Mouse (Mus musculus): ENCODE measurements at regions not wholly inside any gene's neighbourhood (a gene's known extent, or its start where the extent isn't known, plus 50 kb on each side); places are given as distances from the start of the nearest gene placed in this dataset.

- H3K9me3 ChIP-seq = no peaks in the 10 kb centered on the region
Observed at GRCm38 (mm10) chr3:35027898-35028297, 377.7 kb downstream of the Sox2 start.

GRCm38 (mm10) chr3:35029924-35030323 lies 379.7 kb downstream of the Sox2 start:
- WGBS = 83% methylated on average over 8 of the region's 8 CpGs
- no peaks in the 10 kb centered on the region for H3K36me3 ChIP-seq

More at GRCm38 (mm10) chr3:35027898-35028297, 377.7 kb downstream of the Sox2 start:
- WGBS = 7% methylated on average over 5 of the region's 5 CpGs
- Histone ChIP-seq H3K27ac (replicated peaks) (no peak overlapping the region), H3K9ac (no peak overlapping the region), H3K4me1 (peaks cover 8% of the 10 kb centered on the region; the same call in 1 of the 2 replicates), H3K4me2 (peak overlapping the region; percentile 47), H3K4me3 (0 out of 2 replicates have a peak overlapping the region, but pooled peaks have one; percentile 4), H3K27me3 (replicated peaks) (peaks cover 18% of the 10 kb centered on the region), H3K36me3 (no peaks in the 10 kb centered on the region)
- ATAC-seq (ENCODE audit: extremely low read depth, insufficient number of reproducible peaks, low FRiP score, low TSS enrichment) = no peak

GRCm38 (mm10) chr3:35033587-35033986 lies 383.4 kb downstream of the Sox2 start:
- no peak overlapping the region for H3K4me2 ChIP-seq
- no peaks in the 10 kb centered on the region for H3K36me3 ChIP-seq
- no peaks in the 10 kb centered on the region for H3K9me3 ChIP-seq
- no peak overlapping the region for H3K9ac ChIP-seq
- no peak overlapping the region for H3K27ac ChIP-seq (replicated peaks)
- H3K4me1 ChIP-seq = no peaks in the 10 kb centered on the region
- ATAC-seq (ENCODE audit: extremely low read depth, insufficient number of reproducible peaks, low FRiP score, low TSS enrichment) = no peak
- WGBS = 80% methylated on average over 8 of the region's 8 CpGs
- H3K4me3 ChIP-seq = no peak overlapping the region
- peaks cover 24% of the 10 kb centered on the region for H3K27me3 ChIP-seq (replicated peaks)

More at GRCm38 (mm10) chr3:35029924-35030323, 379.7 kb downstream of the Sox2 start:
- Histone ChIP-seq H3K27ac (replicated peaks) (no peak overlapping the region), H3K4me2 (no peak overlapping the region), H3K4me1 (peaks cover 8% of the 10 kb centered on the region; the same call in 1 of the 2 replicates), H3K27me3 (replicated peaks) (peaks cover 22% of the 10 kb centered on the region), H3K4me3 (no peak overlapping the region), H3K9ac (no peak overlapping the region), H3K9me3 (no peaks in the 10 kb centered on the region)
- no peak for ATAC-seq (ENCODE audit: extremely low read depth, insufficient number of reproducible peaks, low FRiP score, low TSS enrichment)

- Histone ChIP-seq H3K4me1 (no peaks in the 10 kb centered on the region), H3K27ac (replicated peaks) (no peak overlapping the region), H3K9me3 (no peaks in the 10 kb centered on the region), H3K27me3 (replicated peaks) (peaks cover 8% of the 10 kb centered on the region; the same call in 1 of the 2 replicates), H3K36me3 (no peaks in the 10 kb centered on the region), H3K4me3 (no peak overlapping the region), H3K4me2 (no peak overlapping the region), H3K9ac (no peak overlapping the region)
- WGBS = 81% methylated on average over 7 of the region's 7 CpGs
- ATAC-seq (ENCODE audit: extremely low read depth, insufficient number of reproducible peaks, low FRiP score, low TSS enrichment) = no peak
Observed at GRCm38 (mm10) chr3:35035234-35035633, 385.0 kb downstream of the Sox2 start.

GRCm38 (mm10) chr3:35043705-35044104 lies 393.5 kb downstream of the Sox2 start:
- H3K9ac ChIP-seq = no peak overlapping the region
- H3K27me3 ChIP-seq (replicated peaks) = no peaks in the 10 kb centered on the region; the same call in 1 of the 2 replicates
- H3K4me1 ChIP-seq = no peaks in the 10 kb centered on the region
- no peak overlapping the region for H3K27ac ChIP-seq (replicated peaks)
- H3K9me3 ChIP-seq = no peaks in the 10 kb centered on the region
- H3K4me3 ChIP-seq = no peak overlapping the region
- H3K4me2 ChIP-seq = no peak overlapping the region
- ATAC-seq (ENCODE audit: extremely low read depth, insufficient number of reproducible peaks, low FRiP score, low TSS enrichment) = no peak
- 53% methylated on average over 2 of the region's 2 CpGs for WGBS
- no peaks in the 10 kb centered on the region for H3K36me3 ChIP-seq

GRCm38 (mm10) chr3:35059438-35059837 lies 409.2 kb downstream of the Sox2 start:
- Histone ChIP-seq H3K27me3 (replicated peaks) (peaks cover 3% of the 10 kb centered on the region; the same call in 1 of the 2 replicates), H3K27ac (replicated peaks) (no peak overlapping the region), H3K9me3 (no peaks in the 10 kb centered on the region), H3K9ac (no peak overlapping the region), H3K4me3 (no peak overlapping the region), H3K4me1 (peaks cover 11% of the 10 kb centered on the region), H3K4me2 (no peak overlapping the region), H3K36me3 (no peaks in the 10 kb centered on the region)
- WGBS = 48% methylated on average over 4 of the region's 4 CpGs
- no peak for ATAC-seq (ENCODE audit: extremely low read depth, insufficient number of reproducible peaks, low FRiP score, low TSS enrichment)

GRCm38 (mm10) chr3:35060042-35060441 lies 409.8 kb downstream of the Sox2 start:
- Histone ChIP-seq H3K4me3 (peak overlapping the region; percentile 20), H3K4me2 (peak overlapping the region; percentile 54)

GRCm38 (mm10) chr3:35066824-35067223 lies 416.6 kb downstream of the Sox2 start:
- no peaks in the 10 kb centered on the region; the same call in 1 of the 2 replicates for H3K27me3 ChIP-seq (replicated peaks)
- no peak overlapping the region for H3K4me3 ChIP-seq
- no peak overlapping the region for H3K4me2 ChIP-seq
- 66% methylated on average over 9 of the region's 9 CpGs for WGBS
- H3K9me3 ChIP-seq = no peaks in the 10 kb centered on the region
- H3K4me1 ChIP-seq = no peaks in the 10 kb centered on the region
- H3K36me3 ChIP-seq = no peaks in the 10 kb centered on the region
- no peak for ATAC-seq (ENCODE audit: extremely low read depth, insufficient number of reproducible peaks, low FRiP score, low TSS enrichment)
- no peak overlapping the region for H3K9ac ChIP-seq
- no peak overlapping the region for H3K27ac ChIP-seq (replicated peaks)

More at GRCm38 (mm10) chr3:35060042-35060441, 409.8 kb downstream of the Sox2 start:
- H3K9ac ChIP-seq = 0 out of 2 replicates have a peak overlapping the region, but pooled peaks have one; percentile 40
- no peaks in the 10 kb centered on the region for H3K9me3 ChIP-seq
- H3K27ac ChIP-seq (replicated peaks) = no peak overlapping the region
- ATAC-seq (ENCODE audit: extremely low read depth, insufficient number of reproducible peaks, low FRiP score, low TSS enrichment) = no peak
- H3K36me3 ChIP-seq = no peaks in the 10 kb centered on the region
- peaks cover 3% of the 10 kb centered on the region; the same call in 1 of the 2 replicates for H3K27me3 ChIP-seq (replicated peaks)
- peaks cover 11% of the 10 kb centered on the region for H3K4me1 ChIP-seq
- 22% methylated on average over 10 of the region's 10 CpGs for whole genome bisulfite sequencing

- Histone ChIP-seq H3K36me3 (no peaks in the 10 kb centered on the region), H3K9ac (no peak overlapping the region), H3K4me3 (no peak overlapping the region), H3K27me3 (replicated peaks) (no peaks in the 10 kb centered on the region), H3K4me2 (no peak overlapping the region), H3K9me3 (no peaks in the 10 kb centered on the region), H3K4me1 (no peaks in the 10 kb centered on the region), H3K27ac (replicated peaks) (no peak overlapping the region)
- 70% methylated on average over 8 of the region's 8 CpGs for WGBS
- no peak for ATAC-seq (ENCODE audit: extremely low read depth, insufficient number of reproducible peaks, low FRiP score, low TSS enrichment)
Observed at GRCm38 (mm10) chr3:35068586-35068985, 418.4 kb downstream of the Sox2 start.

GRCm38 (mm10) chr3:35071046-35071445 lies 420.8 kb downstream of the Sox2 start:
- no peak for ATAC-seq (ENCODE audit: extremely low read depth, insufficient number of reproducible peaks, low FRiP score, low TSS enrichment)

GRCm38 (mm10) chr3:35079887-35080286 lies 429.7 kb downstream of the Sox2 start:
- H3K36me3 ChIP-seq = no peaks in the 10 kb centered on the region
- H3K4me2 ChIP-seq = no peak overlapping the region
- ATAC-seq (ENCODE audit: extremely low read depth, insufficient number of reproducible peaks, low FRiP score, low TSS enrichment) = no peak
- no peaks in the 10 kb centered on the region for H3K9me3 ChIP-seq
- WGBS = 58% methylated on average over 5 of the region's 5 CpGs
- H3K4me1 ChIP-seq = peaks cover 13% of the 10 kb centered on the region
- H3K27me3 ChIP-seq (replicated peaks) = peaks cover 2% of the 10 kb centered on the region; the same call in 1 of the 2 replicates
- H3K9ac ChIP-seq = no peak overlapping the region
- no peak overlapping the region for H3K4me3 ChIP-seq
- no peak overlapping the region for H3K27ac ChIP-seq (replicated peaks)

More at GRCm38 (mm10) chr3:35071046-35071445, 420.8 kb downstream of the Sox2 start:
- Histone ChIP-seq H3K4me3 (no peak overlapping the region), H3K27me3 (replicated peaks) (no peaks in the 10 kb centered on the region), H3K9me3 (no peaks in the 10 kb centered on the region), H3K9ac (no peak overlapping the region), H3K36me3 (no peaks in the 10 kb centered on the region), H3K4me2 (no peak overlapping the region), H3K4me1 (no peaks in the 10 kb centered on the region), H3K27ac (replicated peaks) (no peak overlapping the region)
- 71% methylated on average over 2 of the region's 2 CpGs for WGBS

Measured in heart, embryonic 13.5 days (tissue).